Mouse (Mus musculus) cerebellum, postnatal 10 days (tissue): ENCODE results near the gene Slc30a4.

Source experiments
- DNase-seq, 2 experiments: peaks; one replicate each; pipeline ENCODE4 v3.0.0; 2021; ENCODE audit warnings: mixed read lengths in 2 of 2

Gene Slc30a4

GRCm38 (mm10) chr2:122672841-122673240 is 29.6 kb downstream of the Slc30a4 start:
- no peak for DNase-seq

- DNase-seq: no peak
Measured at GRCm38 (mm10) chr2:122671714-122672113, 30.7 kb downstream of the Slc30a4 start.

GRCm38 (mm10) chr2:122667856-122668255 is 34.6 kb downstream of the Slc30a4 start:
- DNase-seq: peak; percentile 54 to 61

- DNase-seq: peak; percentile 58 to 75
Measured at GRCm38 (mm10) chr2:122665973-122666875, 36.2 kb downstream of the Slc30a4 start.

GRCm38 (mm10) chr2:122665253-122665972 is 37.0 kb downstream of the Slc30a4 start:
- no peak for DNase-seq

GRCm38 (mm10) chr2:122659825-122660224 is 42.6 kb downstream of the Slc30a4 start:
- DNase-seq: no peak

- no peak for DNase-seq
Measured at GRCm38 (mm10) chr2:122657707-122658524, 44.5 kb downstream of the Slc30a4 start.

GRCm38 (mm10) chr2:122656767-122657166 is 45.7 kb downstream of the Slc30a4 start:
- DNase-seq: no peak

GRCm38 (mm10) chr2:122656052-122656451 is 46.4 kb downstream of the Slc30a4 start:
- no peak for DNase-seq

GRCm38 (mm10) chr2:122652096-122653084 is 50.1 kb downstream of the Slc30a4 start:
- DNase-seq: no peak

GRCm38 (mm10) chr2:122638673-122639072 is 63.8 kb downstream of the Slc30a4 start:
- no peak for DNase-seq

GRCm38 (mm10) chr2:122638029-122638428 is 64.4 kb downstream of the Slc30a4 start:
- DNase-seq: no peak

- DNase-seq: peak; percentile 90 to 94
Measured at GRCm38 (mm10) chr2:122637526-122637997, 64.9 kb downstream of the Slc30a4 start.

- no peak for DNase-seq
Measured at GRCm38 (mm10) chr2:122636686-122637085, 65.8 kb downstream of the Slc30a4 start, which contains the start of gene AA467197. AA467197 (plus strand) TSS chr2:122636986.
